Mouse (Mus musculus) adipocyte (in vitro differentiated cells): Measurements from ENCODE around the gene Sgsm3.

ENCODE experiments used
- DNase-seq: peaks from one replicate; pipeline ENCODE4 v3.0.0-alpha.2; 2016; ENCODE audit warnings: low spot score

Sgsm3 gene

DNA sequence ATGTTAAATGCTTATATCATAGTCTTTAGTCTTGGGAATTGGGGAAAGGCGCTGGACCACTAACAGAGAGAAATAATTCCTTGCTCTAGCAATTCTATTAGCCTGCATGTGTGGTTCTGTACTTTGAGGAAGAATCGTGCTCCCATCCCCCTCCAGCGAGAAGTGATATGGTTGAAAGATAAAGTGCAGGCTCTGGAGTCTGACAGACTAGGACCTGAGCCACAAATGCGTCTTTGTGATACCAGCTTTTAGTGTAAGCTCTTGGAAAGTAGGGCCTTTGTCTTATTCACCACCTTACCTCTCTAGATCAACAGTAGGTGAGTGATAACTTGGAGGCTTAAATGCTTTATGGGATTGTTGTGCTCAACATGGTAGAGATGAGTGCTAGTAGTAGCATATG lies 3.6 kb downstream of the Sgsm3 start:
- DNase-seq = no peak

DNA sequence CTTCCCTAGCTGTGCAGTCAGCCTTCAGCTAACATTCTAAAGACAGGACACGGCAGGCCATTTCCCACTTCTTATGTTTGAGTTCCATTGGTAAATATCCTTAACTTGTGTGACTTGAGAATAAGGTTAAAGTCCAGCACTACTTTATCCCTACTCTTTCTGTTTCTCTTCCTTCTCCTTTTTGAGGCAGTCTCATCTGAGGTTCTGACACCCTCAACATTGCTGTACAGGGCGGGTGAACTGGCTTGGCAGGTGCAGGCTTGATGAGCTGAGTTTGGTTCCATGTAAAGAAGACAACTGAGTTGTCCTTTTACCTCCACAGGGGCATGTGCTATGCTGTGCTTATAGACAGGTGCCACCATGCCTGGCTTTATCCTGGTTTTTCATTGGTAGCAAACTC lies 5.7 kb downstream of the Sgsm3 start:
- no peak for DNase-seq

DNA sequence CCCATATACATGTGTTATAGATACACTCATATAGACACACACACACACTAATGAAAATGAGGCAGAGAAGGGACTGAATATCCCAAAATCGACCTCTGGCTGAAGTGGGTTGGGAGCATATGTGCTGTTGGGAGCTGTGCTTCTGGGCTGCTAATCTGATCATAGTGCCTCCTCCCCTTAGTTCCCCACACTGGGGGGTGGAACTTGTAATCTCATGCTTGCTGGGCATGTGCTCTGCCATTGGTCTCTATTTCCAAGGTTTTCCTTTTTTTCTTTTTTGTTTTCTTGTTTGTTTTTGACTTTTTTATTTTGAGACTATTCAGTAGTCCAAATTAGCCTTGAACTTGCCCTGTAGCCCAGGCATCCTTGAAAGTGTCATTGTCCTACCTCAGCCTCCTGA lies 10.8 kb downstream of the Sgsm3 start:
- no peak for DNase-seq

DNA sequence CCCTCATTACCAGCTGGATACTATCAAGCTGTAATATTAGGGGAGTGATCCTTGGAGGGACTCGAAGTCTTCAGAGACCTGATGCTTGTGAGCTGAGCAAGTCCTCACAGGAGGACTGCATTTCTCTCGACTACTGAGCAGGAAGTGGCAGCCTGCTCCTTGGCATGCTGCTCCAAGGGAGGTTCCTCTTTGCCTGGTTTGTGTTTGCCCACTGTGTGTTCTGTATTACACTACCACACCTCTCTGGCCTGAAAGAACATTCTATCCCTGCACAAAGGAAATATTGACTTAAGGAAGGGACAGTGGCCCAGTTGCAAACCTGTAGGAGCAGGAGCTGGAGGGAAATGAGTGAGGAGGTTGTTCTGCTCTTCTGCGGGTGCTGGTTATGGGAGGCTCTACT lies 12.1 kb downstream of the Sgsm3 start:
- no peak for DNase-seq

DNA sequence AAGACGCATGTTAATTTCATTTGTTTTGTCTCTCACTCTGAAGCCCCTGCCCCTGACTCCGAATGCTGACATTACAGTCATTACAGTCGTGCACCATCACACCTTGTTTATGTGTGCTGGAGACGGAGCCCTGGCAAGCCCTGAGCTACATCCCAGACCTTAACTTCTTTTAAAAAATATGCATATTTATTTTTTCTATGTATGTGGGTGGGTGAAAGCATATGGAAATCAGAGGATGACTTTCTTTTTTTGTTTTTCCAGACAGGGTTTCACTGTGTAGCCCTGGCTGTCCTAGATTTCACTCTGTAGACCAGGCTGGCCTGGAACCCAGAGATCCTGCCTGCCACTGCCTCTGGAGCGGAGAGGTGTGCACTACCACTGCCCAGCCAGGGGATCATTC lies 17.4 kb downstream of the Sgsm3 start:
- no peak for DNase-seq

DNA sequence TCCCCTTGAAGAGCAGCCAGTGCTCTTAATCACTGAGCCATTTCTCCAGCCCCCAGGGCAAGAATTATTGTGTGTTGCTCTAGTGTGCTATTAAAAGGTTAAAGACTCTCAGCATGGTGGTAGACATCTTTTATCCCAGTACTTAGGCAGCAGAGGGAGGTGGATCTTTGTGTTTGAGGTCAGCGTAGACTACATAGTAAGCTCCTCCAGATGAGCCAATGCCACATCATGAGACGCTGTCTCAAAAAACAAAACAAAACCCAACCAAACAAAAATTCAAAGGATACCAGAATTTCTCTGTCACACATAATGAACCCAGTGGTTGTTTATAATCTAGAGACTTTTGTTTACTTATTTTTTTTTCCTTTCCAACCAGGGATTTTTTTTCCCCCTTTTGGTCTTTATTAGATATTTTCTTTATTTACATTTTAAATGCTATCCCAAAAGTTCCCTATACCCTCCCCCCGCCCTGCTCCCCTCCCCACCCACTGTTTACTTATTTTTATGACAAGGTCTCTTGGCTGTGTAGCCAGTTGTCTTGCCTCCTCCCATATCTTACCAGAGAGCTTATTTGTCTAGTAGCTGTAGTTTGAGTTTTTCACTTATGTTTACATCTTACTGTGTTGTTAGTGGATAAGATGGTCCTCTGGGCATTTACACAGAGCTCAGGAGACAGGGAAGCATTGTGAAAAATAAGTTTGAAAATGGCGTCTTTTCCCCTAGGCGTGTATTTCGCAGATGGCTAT lies 18.7 kb downstream of the Sgsm3 start:
- no peak for DNase-seq

DNA sequence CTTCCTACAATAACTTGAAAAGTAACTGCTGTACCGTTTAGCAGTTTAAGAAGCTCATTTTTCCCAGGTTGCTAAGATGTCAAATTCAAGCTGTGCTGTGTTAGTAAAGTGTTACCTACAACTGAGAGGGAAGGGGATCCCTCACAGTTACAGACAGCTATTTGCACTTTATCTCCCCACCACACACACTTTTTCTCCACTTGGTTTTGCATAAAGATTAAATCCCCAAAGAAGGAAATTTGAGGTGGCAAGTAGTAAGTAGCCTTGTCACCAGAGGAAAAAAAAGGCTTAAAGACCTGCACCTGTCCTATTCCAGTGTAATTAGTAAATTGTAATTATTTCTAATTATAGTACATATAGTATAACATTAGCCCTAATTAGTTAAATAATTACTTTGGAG lies 19.5 kb downstream of the Sgsm3 start:
- no peak for DNase-seq

DNA sequence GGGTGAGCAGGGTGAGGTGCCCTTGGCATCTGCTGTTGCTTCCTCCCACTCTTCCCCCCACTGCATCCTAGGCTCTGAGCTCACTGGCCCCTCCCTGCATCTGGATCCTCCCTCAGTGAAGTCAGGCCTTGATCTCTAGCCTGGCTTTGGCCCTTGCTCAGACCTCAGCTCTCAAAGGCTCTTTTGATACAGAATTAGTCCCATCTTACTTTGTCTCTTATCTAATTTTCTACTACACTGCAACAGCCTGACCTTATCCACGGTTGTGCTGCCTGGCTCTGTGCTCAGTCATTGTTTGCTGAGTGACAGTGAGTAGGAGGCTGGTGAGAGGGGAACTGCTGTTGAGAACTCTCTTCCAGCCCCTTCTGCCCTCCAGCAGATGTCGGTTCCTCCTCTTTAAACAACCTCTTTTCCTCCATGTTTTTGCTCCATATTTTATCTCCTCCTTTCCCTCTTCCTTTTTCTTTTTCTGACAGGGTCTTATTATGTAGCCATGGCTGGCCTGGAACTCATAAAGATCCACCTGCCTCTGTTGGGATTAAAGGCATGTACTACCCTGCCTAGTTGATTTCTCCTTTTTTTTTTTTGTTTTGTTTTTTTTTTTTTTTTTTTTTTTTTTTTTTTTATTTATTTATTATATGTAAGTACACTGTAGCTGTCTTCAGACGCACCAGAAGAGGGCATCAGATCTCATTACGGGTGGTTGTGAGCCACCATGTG lies 23.0 kb downstream of the Sgsm3 start:
- DNase-seq = no peak

DNA sequence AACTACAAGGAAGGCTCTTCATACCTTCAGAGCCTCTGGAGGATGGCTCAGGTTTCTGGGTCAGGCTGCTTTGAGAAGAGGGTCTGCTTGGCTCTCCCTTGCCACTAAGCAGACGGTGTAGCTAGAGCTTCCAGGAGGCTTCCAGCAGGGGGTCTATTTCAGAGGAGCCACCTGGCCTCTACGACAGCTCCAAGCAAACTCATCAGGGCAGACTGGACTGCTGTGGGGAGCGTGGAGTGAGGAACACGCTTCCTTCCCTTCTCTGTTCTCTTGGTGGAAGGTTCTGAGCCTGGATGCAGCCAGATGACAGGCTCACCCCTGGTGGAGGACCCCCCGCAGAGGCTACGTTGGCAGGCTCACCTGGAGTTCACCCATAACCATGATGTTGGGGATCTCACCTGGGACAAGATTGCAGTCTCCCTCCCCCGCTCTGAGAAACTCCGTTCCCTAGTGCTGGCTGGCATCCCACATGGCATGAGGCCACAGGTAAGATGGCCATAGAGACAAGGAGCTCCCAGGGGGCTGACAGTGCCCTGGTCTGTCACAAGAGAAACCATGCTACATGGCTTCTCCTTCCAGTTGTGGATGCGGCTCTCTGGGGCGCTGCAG lies 28.7 kb downstream of the Sgsm3 start:
- no peak for DNase-seq

DNA sequence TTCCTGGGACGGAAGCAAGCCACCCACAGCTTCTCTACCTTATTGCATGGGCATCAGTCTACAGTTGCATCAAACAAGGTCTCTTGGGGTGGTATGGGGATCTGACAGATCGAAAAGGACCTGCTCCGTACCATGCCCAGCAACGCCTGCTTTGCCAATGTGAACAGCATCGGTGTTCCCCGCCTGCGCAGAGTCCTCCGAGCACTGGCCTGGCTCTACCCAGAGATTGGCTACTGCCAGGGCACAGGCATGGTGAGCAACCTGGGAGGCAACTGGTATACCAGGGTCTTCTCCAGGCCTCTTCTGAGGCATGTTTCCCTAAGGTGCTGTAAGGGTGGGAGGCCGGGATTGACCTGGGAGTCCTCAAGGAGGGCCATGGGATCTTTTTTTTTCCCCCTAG lies 29.8 kb downstream of the Sgsm3 start:
- no peak for DNase-seq

DNA sequence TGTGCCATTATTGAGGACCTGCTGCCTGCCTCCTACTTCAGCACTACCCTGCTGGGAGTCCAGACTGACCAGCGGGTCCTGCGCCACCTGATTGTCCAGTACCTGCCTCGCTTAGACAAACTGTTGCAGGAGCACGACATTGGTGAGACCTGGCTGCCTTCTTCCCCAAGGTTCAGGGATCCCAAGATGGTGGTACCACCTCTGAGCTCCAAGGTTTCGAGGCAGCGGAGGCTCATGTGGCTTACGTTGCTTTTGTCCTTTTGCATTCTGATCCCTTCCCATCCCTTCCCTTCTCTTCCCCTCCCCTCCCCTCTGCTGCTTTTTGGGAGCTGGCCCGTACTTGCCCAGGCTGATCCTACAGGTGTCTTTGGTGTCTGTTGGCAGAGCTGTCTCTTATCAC lies 30.3 kb downstream of the Sgsm3 start:
- DNase-seq = no peak

DNA sequence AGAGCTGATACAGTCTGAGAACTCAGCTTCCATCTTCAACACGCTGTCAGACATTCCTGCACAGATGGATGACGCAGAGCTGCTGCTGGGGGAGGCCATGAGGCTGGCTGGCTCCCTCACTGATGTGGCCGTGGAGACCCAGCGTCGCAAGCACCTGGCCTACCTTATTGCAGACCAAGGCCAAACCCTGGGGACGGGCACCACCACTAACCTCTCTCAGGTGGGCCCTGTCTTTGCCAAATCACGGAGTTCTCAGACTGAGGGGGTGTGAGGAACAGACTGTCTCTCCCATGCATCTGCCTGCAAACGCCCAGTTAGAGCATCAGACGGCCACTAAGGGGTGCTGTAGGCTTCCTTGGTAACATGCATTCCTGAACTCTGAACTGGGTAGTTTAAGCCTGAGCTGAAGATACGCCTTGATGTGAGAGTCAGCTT lies 31.1 kb downstream of the Sgsm3 start:
- peak; percentile 16 for DNase-seq

DNA sequence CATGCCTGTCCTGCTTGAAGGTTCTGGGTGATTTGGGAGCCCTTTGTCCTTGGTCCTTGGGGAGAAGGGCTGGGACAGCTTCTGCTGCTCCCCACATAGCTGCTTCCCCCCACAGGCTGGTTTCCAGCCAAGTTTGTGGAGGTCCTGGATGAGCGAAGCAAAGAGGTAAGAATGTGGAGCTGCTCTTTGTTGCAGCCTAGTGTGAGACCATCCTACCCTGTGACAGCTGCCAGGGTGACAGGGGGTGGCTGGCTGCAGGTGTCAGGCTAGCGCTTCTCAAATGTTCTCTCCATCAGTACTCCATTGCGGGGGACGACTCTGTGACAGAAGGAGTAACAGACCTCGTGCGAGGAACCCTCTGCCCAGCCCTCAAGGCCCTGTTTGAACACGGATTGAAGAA lies 32.5 kb downstream of the Sgsm3 start:
- DNase-seq = no peak

DNA sequence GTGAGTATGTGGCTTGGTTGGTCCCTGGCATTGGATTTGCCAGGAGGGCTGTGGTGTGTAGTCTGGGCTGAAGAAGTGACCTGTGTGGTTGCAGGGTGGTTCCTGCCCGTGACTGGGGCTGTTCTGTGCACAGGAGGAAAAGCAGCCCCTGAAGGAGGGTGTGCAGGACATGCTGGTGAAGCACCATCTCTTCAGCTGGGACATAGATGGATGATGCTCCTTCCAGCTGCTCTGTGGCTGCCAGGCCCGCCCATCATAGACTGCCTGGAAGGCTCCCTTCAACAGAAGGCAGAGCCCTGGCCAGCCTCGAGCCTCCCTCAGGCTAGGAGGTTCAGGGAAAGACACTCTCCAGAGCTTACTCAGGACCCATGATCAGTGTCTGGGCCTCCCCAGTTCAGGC lies 34.0 kb downstream of the Sgsm3 start:
- DNase-seq = no peak

DNA sequence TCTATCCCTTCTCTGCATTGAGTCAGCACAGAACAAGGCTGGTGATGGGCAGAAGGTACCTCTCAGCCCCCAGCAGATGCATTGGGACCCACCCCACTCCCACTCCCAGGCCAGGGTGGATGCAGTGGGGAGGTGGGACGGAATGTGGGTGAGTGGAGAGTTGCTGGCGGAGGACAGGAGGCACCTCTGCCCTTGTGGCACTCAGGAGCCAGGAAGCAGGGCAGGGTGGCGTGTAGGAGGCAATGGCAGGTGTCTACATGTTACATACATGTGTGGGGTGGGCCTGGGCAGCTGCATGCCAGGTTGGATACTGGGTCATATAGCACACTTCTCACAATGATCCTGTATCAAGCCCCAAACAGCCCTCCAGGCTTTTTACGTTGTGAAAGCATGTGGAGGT lies 34.8 kb downstream of the Sgsm3 start:
- DNase-seq = no peak

DNA sequence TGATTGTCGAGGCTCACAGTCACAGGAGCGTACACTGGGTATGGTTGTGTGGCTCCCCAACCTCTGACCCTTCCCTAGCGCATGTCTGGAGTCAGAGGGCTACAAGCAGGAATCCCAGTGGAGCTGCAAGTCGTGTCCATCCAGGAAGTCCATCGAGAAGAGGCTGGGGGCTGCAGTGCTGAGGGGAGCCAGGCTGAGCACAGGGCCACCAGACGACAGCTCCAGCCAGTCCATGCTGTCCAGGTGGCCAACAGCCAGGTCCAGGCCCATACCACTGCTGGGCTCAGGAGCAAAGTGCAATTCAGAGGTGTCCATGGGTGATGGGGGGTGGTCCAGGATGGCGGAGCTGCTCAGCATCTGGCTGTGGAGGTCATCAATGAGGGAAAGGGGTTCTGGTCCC lies 35.6 kb downstream of the Sgsm3 start:
- no peak for DNase-seq

DNA sequence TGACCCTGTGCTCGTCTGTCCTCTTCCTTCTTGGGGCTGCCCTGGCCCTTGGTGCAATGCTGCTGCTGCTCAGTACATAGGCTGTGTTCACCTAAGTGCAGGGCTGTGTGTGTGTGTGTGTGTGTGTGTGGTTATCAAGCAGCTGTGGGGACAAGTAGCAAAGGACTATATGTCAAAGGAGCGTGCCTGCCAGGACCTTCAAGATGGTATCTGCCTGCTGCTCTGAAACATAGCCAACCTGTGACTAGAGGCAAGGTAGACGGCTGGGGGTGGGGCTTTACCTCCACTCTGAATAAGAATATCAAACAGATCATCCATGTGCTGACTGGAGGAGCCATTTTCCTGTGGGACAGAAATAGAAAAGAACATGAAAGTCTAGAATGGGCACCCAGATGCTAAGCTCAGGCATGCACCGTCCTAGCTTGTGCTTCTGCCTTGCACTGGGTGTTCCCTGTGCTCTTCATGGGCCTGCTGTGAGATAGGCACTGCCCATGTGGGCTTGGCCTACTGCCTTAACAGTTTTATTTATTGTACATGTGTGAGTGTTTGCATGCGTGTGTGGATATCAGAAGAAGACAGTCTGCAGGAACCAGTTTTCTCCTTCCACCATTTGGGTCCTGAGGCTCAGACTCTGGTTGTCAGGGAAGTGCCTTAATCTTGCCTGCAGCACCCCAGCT lies 37.6 kb downstream of the Sgsm3 start:
- no peak for DNase-seq

DNA sequence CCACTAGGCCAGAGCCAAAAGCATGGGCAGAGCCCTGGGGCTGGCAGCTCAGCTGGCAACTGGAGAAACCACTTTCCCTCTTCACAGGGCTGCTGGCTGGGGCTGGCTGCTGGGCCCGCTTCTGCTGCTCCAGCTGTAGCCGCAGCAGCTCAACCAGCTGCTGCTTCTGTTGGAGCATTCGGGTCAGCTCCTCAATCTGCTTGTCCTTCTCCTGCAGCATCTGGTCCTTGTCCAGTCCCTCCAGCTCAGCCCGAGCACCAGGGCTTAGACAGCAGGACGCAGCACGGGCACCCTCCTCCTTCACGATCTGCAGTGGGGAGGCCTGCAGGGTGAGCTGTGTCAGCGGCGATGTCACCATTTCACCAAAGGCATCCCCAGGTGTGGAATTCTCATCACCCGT lies 38.9 kb downstream of the Sgsm3 start:
- no peak for DNase-seq

DNA sequence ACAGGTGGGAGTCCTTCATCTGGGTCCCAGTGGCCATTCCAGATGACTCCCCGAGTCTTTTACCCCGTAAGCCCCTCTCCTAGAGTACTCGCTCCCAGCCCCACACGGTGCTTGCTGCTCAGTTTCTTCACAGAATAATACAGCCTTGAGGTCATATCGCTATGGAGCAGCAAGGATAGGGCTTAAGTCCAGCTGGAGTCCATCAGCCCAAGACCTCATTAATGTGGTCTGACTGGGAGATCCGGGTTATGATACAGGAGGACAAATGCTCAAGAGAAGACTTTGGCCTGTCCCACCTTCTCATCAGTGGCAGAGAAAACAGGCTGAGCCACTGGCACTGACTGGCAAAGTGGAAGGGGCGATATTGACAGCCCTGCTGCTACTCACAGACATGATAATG lies 39.7 kb downstream of the Sgsm3 start:
- no peak for DNase-seq

DNA sequence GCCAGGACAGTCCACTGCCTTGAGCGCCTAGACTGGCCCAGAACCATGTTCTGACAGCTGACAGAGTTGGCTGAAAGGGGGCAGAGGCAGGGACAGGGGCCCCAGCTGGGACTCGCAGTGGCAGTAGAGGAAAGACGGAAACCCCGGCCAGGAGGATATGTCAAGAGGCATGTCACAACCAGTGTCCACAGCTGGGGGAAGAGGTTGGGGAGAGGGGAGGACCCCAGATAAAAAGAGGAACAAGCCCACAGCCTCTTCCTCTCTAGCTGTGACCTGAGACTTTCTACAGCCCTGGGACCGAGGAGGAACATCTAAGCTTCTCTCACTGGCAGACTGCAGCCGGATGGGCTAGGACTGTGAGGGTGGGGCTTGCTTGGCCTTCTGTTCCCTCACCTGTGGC lies 43.8 kb downstream of the Sgsm3 start:
- DNase-seq = no peak

DNA sequence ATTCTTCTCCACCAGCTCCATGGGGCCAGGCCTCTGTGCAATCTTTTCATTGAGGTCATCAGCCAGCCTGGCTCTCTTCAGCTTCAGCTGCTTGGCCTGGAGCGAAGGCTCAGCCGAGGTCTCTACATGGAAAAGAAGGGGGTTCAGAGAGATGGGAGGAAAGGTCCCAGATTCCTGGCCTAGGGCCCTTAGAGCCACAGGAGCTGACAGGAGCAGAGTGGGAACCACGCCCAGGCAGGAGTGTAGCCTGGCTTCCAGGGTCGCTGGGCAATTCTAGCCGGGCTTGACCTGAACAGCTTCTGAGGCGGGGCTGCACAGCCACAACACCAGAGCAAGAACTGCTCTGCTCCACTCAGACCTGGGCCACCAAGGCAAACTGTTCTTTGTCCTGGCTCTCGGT lies 44.9 kb downstream of the Sgsm3 start:
- DNase-seq = no peak

DNA sequence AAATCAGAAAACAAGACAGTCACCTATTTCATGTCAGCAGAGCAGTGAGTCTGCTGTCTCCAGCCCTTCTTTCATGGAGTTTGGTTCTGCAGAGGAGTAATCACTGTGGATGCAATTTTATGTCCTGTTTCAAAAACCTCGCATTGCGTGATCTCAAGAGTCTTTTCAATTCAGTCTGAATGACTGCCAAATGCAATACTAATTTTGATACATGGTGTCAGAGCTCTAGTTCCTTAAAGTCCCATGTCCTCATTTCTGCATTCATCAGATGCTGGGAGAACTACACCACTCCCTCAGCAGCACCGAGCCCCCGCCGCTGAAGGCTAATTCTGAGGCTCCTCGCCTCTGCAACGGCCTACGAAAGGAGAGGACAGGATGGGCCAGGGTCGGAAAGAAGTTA lies 46.3 kb downstream of the Sgsm3 start:
- DNase-seq = no peak

DNA sequence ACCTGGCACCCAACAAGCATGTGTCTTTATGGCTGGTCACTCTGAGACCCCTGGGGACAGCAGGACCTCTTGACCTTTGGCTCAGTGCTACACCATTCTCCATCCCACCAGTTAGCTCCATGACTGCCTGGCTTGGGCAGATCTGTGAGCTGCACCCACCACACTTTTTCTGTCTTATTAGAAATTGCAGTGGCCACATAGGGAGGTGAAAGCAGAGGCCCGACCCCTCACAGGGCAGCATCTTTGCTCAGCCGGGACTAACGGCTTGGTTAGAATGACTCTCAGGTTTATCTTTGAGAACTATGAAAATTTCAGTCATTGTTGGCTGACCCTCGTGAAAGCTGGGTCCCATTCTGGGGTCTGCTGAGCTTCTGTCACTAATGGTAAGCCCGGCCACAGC lies 49.3 kb downstream of the Sgsm3 start:
- DNase-seq = no peak
